Mouse (Mus musculus): ENCODE measurements around the gene Ticrr.

- TF ChIP-seq CTCF (IDR thresholded peaks at IDR 0.05; ENCODE audit: low read depth, low read length): no peak
- no peak for TF ChIP-seq TAL1 (conservative IDR thresholded peaks at IDR 0.05; ENCODE audit: low read depth, low read length)
Observed at GRCm38 (mm10) chr7:79660291-79661150, 525 bp downstream of the Ticrr start.

All from G1E (cell line).